Mouse (Mus musculus): Measurements from ENCODE around the gene Ankrd39.
"Not testable (repeated sequence)": the region's sequence is repeated elsewhere in the genome, so short reads cannot be mapped to it uniquely, and the experiment has no call there.

Gene Ankrd39

GRCm38 (mm10) chr1:36551904-36552303 lies 4.7 kb upstream of the Ankrd39 start:
- DNase-seq (ENCODE audit: low read depth): no peak

GRCm38 (mm10) chr1:36550075-36550863 lies 3.0 kb upstream of the Ankrd39 start:
- no peak for DNase-seq (ENCODE audit: low read depth)

- DNase-seq (ENCODE audit: low read depth): no peak
Observed at GRCm38 (mm10) chr1:36549491-36549890, 2.2 kb upstream of the Ankrd39 start.

- no peak for DNase-seq (ENCODE audit: low read depth)
Observed at GRCm38 (mm10) chr1:36548771-36549170, 1.5 kb upstream of the Ankrd39 start.

GRCm38 (mm10) chr1:36547981-36548598 lies 845 bp upstream of the Ankrd39 start:
- DNase-seq (ENCODE audit: low read depth): no peak

- DNase-seq (ENCODE audit: low read depth): no peak
Observed at GRCm38 (mm10) chr1:36545845-36546600, 1.2 kb downstream of the Ankrd39 start.

- no peak for DNase-seq (ENCODE audit: low read depth)
Observed at GRCm38 (mm10) chr1:36545382-36545781, 1.9 kb downstream of the Ankrd39 start.

- no peak for DNase-seq (ENCODE audit: low read depth)
Observed at GRCm38 (mm10) chr1:36542925-36543324, 4.3 kb downstream of the Ankrd39 start.

- no peak for DNase-seq (ENCODE audit: low read depth)
Observed at GRCm38 (mm10) chr1:36541844-36542243, 5.4 kb downstream of the Ankrd39 start.

- DNase-seq (ENCODE audit: low read depth): no peak
Observed at GRCm38 (mm10) chr1:36540807-36541206, 6.4 kb downstream of the Ankrd39 start.

- no peak for DNase-seq (ENCODE audit: low read depth)
Observed at GRCm38 (mm10) chr1:36540132-36540531, 7.1 kb downstream of the Ankrd39 start.

- no peak for DNase-seq (ENCODE audit: low read depth)
Observed at GRCm38 (mm10) chr1:36539186-36539585, 8.1 kb downstream of the Ankrd39 start, which contains the start of gene Gm42417. Gm42417 (minus strand) TSS chr1:36539429.

GRCm38 (mm10) chr1:36538727-36539126 lies 8.5 kb downstream of the Ankrd39 start:
- DNase-seq (ENCODE audit: low read depth): no peak

GRCm38 (mm10) chr1:36536783-36537182 lies 10.5 kb downstream of the Ankrd39 start, which contains the start of gene Ankrd23:
Ankrd23 (minus strand) TSS chr1:36536883.
- DNase-seq (ENCODE audit: low read depth): not testable (repeated sequence)

- no peak for DNase-seq (ENCODE audit: low read depth)
Observed at GRCm38 (mm10) chr1:36536397-36536728, 10.9 kb downstream of the Ankrd39 start.

GRCm38 (mm10) chr1:36535477-36536396 lies 11.5 kb downstream of the Ankrd39 start:
- DNase-seq (ENCODE audit: low read depth): peak; percentile 63

GRCm38 (mm10) chr1:36534595-36535058 lies 12.6 kb downstream of the Ankrd39 start:
- DNase-seq (ENCODE audit: low read depth): no peak

GRCm38 (mm10) chr1:36533546-36533945 lies 13.7 kb downstream of the Ankrd39 start:
- no peak for DNase-seq (ENCODE audit: low read depth)

GRCm38 (mm10) chr1:36531461-36531860 lies 15.8 kb downstream of the Ankrd39 start:
- no peak for DNase-seq (ENCODE audit: low read depth)

GRCm38 (mm10) chr1:36530962-36531361 lies 16.3 kb downstream of the Ankrd39 start:
- no peak for DNase-seq (ENCODE audit: low read depth)

- DNase-seq (ENCODE audit: low read depth): no peak
Observed at GRCm38 (mm10) chr1:36530485-36530884, 16.8 kb downstream of the Ankrd39 start.

GRCm38 (mm10) chr1:36529875-36530274 lies 17.4 kb downstream of the Ankrd39 start:
- no peak for DNase-seq (ENCODE audit: low read depth)
